Mouse (Mus musculus): ENCODE data around the gene Arhgef19.

Gene Arhgef19

GRCm38 (mm10) chr4:141239388-141240125 lies at the start of gene Arhgef19:
Gene Arhgef19 (plus strand): TSS chr4:141239499.
- no peak for DNase-seq (ENCODE audit: low read depth, low spot score)

GRCm38 (mm10) chr4:141191294-141191693 lies 48.0 kb upstream of the Arhgef19 start:
- no peak for DNase-seq (ENCODE audit: low read depth, low spot score)

GRCm38 (mm10) chr4:141194553-141194952 lies 44.7 kb upstream of the Arhgef19 start:
- DNase-seq (ENCODE audit: low read depth, low spot score), result no peak

GRCm38 (mm10) chr4:141196981-141197685 lies 42.2 kb upstream of the Arhgef19 start:
- DNase-seq (ENCODE audit: low read depth, low spot score), result no peak

GRCm38 (mm10) chr4:141197686-141198035 lies 41.6 kb upstream of the Arhgef19 start:
- no peak for DNase-seq (ENCODE audit: low read depth, low spot score)

- DNase-seq (ENCODE audit: low read depth, low spot score), result no peak
These were observed 38.4 kb upstream of the Arhgef19 start for GRCm38 (mm10) chr4:141200906-141201305.

GRCm38 (mm10) chr4:141202192-141202591 lies 37.1 kb upstream of the Arhgef19 start:
- no peak for DNase-seq (ENCODE audit: low read depth, low spot score)

- DNase-seq (ENCODE audit: low read depth, low spot score), result no peak
These were observed 34.7 kb upstream of the Arhgef19 start for GRCm38 (mm10) chr4:141204580-141205061.

- no peak for DNase-seq (ENCODE audit: low read depth, low spot score)
These were observed 32.2 kb upstream of the Arhgef19 start for GRCm38 (mm10) chr4:141207081-141207480.

- DNase-seq (ENCODE audit: low read depth, low spot score), result no peak
These were observed 28.6 kb upstream of the Arhgef19 start for GRCm38 (mm10) chr4:141210524-141211219.

GRCm38 (mm10) chr4:141211646-141212045 lies 27.7 kb upstream of the Arhgef19 start:
- no peak for DNase-seq (ENCODE audit: low read depth, low spot score)

- DNase-seq (ENCODE audit: low read depth, low spot score), result no peak
These were observed 26.4 kb upstream of the Arhgef19 start for GRCm38 (mm10) chr4:141212892-141213291.

GRCm38 (mm10) chr4:141213342-141213741 lies 26.0 kb upstream of the Arhgef19 start:
- no peak for DNase-seq (ENCODE audit: low read depth, low spot score)

- peak; percentile 57 for DNase-seq (ENCODE audit: low read depth, low spot score)
These were observed 25.4 kb upstream of the Arhgef19 start, which contains the start of gene Rsg1 for GRCm38 (mm10) chr4:141213770-141214336. Gene Rsg1 (plus strand): TSS chr4:141213956.

- DNase-seq (ENCODE audit: low read depth, low spot score), result no peak
These were observed 24.9 kb upstream of the Arhgef19 start for GRCm38 (mm10) chr4:141214337-141214851.

GRCm38 (mm10) chr4:141219583-141220213 lies 19.6 kb upstream of the Arhgef19 start:
- no peak for DNase-seq (ENCODE audit: low read depth, low spot score)

GRCm38 (mm10) chr4:141221848-141222247 lies 17.5 kb upstream of the Arhgef19 start:
- DNase-seq (ENCODE audit: low read depth, low spot score), result no peak

GRCm38 (mm10) chr4:141222752-141223151 lies 16.5 kb upstream of the Arhgef19 start:
- DNase-seq (ENCODE audit: low read depth, low spot score), result no peak

GRCm38 (mm10) chr4:141228687-141229086 lies 10.6 kb upstream of the Arhgef19 start:
- DNase-seq (ENCODE audit: low read depth, low spot score), result no peak

- DNase-seq (ENCODE audit: low read depth, low spot score), result no peak
These were observed 6.1 kb upstream of the Arhgef19 start for GRCm38 (mm10) chr4:141233196-141233595.

- DNase-seq (ENCODE audit: low read depth, low spot score), result no peak
These were observed 3.7 kb upstream of the Arhgef19 start for GRCm38 (mm10) chr4:141235537-141236111.
